Comparison of ENCODE assay signal across 40 mouse cellular contexts in the genomic region with DNA sequence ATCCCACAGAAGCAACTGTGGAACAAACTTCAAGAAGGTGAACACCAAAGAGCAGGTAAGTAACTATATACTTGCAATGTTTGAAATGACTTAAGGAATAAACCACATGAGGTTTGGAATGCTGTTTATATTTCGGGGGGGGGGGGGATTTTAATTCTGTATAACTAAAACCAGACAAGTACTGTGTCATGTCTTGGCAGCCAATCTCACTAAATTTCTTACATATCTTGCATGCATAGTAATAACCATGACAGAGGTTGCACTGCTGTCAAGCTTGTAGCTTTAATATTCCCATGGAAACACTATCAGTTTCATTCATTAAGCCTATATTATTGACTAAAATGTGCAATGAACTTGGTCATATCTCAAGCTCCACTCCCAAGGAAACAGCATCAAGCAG. TPM values are rescaled to one million over a fixed set of nuclear protein-coding genes. Genes with fewer than 3 reads are reported as not detected.
"Had no signal": no experiment of that assay in that cellular context is flagged by ENCODE, and none has a peak within 500 bp of the region (broad histone marks: within the 10 kb centered on the region; RNA-seq: fewer than 3 reads in every experiment).

No protein-coding gene starts in this region.

- ATAC-seq: hindbrain, embryonic 16.5 days; hindbrain, postnatal 0 days; inflammation-experienced regulatory T-cells, adult 6 months; intestine, embryonic 15.5 days; intestine, embryonic 16.5 days; intestine, postnatal 0 days had no signal

- H3K27ac ChIP-seq: heart, embryonic 13.5 days; heart, embryonic 15.5 days; hindbrain, embryonic 10.5 days; hindbrain, embryonic 12.5 days; hindbrain, embryonic 13.5 days; hindbrain, embryonic 14.5 days; hindbrain, embryonic 15.5 days; hindbrain, postnatal 0 days; intestine, embryonic 15.5 days; kidney, embryonic 15.5 days; kidney, postnatal 0 days; layer of hippocampus, adult 2 months; left cerebral cortex, adult 2 months had no signal

- H3K9ac ChIP-seq: heart, embryonic 13.5 days; heart, embryonic 15.5 days; hindbrain, embryonic 12.5 days; hindbrain, embryonic 13.5 days; hindbrain, embryonic 14.5 days; hindbrain, embryonic 15.5 days; intestine, embryonic 15.5 days; kidney, embryonic 15.5 days had no signal

- H3K4me3 ChIP-seq: heart, embryonic 13.5 days; heart, embryonic 15.5 days; hindbrain, embryonic 10.5 days; hindbrain, embryonic 12.5 days; hindbrain, embryonic 13.5 days; hindbrain, embryonic 15.5 days; intestine, embryonic 15.5 days; kidney, embryonic 15.5 days; layer of hippocampus, adult 2 months; left cerebral cortex, adult 2 months had no signal

- DNase-seq: heart, postnatal 10 days; heart, postnatal 14 days; heart, postnatal 36 days; heart, postnatal 4 days; kidney, adult 11 months; kidney, adult 18-20 months; kidney, adult 2 months; kidney, adult 8-10 months; kidney, adult 9 months; kidney, postnatal 10 days; kidney, postnatal 14 days; kidney, postnatal 25 days; kidney, postnatal 36 days; kidney, postnatal 4 days; layer of hippocampus, adult 9-11 months; layer of hippocampus, postnatal 36 days had no signal

- H3K9me3 ChIP-seq: heart, embryonic 13.5 days; heart, embryonic 15.5 days; hindbrain, embryonic 10.5 days; hindbrain, embryonic 12.5 days; hindbrain, embryonic 13.5 days; hindbrain, embryonic 15.5 days; intestine, embryonic 15.5 days; kidney, embryonic 15.5 days had no signal

- H3K27me3 ChIP-seq: heart, embryonic 13.5 days; heart, embryonic 15.5 days; hindbrain, embryonic 12.5 days; hindbrain, embryonic 13.5 days; hindbrain, embryonic 15.5 days; intestine, embryonic 15.5 days; kidney, embryonic 15.5 days had no signal

- H3K36me3 ChIP-seq: heart, embryonic 13.5 days; heart, embryonic 15.5 days; hindbrain, embryonic 10.5 days; hindbrain, embryonic 12.5 days; hindbrain, embryonic 13.5 days; hindbrain, embryonic 15.5 days; intestine, embryonic 15.5 days; kidney, embryonic 15.5 days had no signal

- H3K4me2 ChIP-seq: heart, embryonic 13.5 days; heart, embryonic 15.5 days; hindbrain, embryonic 12.5 days; hindbrain, embryonic 13.5 days; hindbrain, embryonic 14.5 days; hindbrain, embryonic 15.5 days; intestine, embryonic 15.5 days; kidney, embryonic 15.5 days had no signal

- H3K4me1 ChIP-seq: heart, embryonic 13.5 days; heart, embryonic 15.5 days; hindbrain, embryonic 15.5 days; intestine, embryonic 15.5 days; kidney, embryonic 15.5 days had no signal

RNA-seq across cellular contexts. Expression of a gene that starts 48.2 kb away (rescaled TPM):
- total RNA-seq: heart, postnatal 10 days; heart, postnatal 25 days; heart, postnatal 36 days; heart, postnatal 4 days; hematopoietic stem cell, adult 5-6 weeks had no signal
- polyA plus RNA-seq: heart, embryonic 13.5 days; heart, embryonic 14.5 days; heart, embryonic 15.5 days; heart, postnatal 0 days; inflammation-experienced regulatory T-cells, adult 6 months; intestine, embryonic 14.5 days; intestine, embryonic 15.5 days; intestine, embryonic 16.5 days; kidney, adult 2 months; kidney, embryonic 14.5 days; large intestine, adult 2 months had no signal
